Mouse (Mus musculus): ENCODE results near the gene Tomm6.

Gene Tomm6

GRCm38 (mm10) chr17:47688344-47688607, at the start of gene Tomm6:
Tomm6 (minus strand) TSS chr17:47688386.
- in situ Hi-C loops (cut with MboI, MseI) = loop anchor here in 1 of 2 experiments (5.0 kb wide), 1 partner anchor 56 kb away; the partner anchor contains the start of gene Usp49

- in situ Hi-C loops (cut with MboI, MseI) = no loop called here
These were observed 49.3 kb upstream of the Tomm6 start for GRCm38 (mm10) chr17:47737271-47738065.

DNA sequence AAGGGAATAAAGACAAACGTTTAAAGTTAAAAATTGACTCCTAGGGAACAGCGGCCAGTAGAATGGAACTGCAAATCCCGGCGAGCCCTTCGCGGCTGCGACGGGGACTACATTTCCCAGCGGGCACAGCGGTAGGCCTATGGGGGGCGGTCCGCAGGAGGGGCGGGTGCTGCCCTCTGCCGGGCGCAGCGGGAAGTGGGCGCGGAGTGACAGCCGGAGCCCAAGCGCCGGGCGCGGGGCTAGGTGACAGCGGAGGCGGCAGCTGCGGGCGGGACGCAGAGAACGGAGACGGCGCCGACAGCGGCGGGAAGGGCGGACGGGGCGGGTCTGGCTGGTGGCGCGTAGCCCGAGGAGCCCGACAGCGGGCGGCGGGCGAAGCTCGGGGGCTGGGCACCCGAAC, 48.7 kb upstream of the Tomm6 start, which contains the start of gene Tfeb:
Tfeb (plus strand) TSS at position 175 of the 400 bp plus-strand sequence.
- in situ Hi-C loops (cut with MboI, MseI) = no loop called here

- in situ Hi-C loops (cut with MboI, MseI) = no loop called here
These were observed 47.4 kb upstream of the Tomm6 start for GRCm38 (mm10) chr17:47735553-47736100.

DNA sequence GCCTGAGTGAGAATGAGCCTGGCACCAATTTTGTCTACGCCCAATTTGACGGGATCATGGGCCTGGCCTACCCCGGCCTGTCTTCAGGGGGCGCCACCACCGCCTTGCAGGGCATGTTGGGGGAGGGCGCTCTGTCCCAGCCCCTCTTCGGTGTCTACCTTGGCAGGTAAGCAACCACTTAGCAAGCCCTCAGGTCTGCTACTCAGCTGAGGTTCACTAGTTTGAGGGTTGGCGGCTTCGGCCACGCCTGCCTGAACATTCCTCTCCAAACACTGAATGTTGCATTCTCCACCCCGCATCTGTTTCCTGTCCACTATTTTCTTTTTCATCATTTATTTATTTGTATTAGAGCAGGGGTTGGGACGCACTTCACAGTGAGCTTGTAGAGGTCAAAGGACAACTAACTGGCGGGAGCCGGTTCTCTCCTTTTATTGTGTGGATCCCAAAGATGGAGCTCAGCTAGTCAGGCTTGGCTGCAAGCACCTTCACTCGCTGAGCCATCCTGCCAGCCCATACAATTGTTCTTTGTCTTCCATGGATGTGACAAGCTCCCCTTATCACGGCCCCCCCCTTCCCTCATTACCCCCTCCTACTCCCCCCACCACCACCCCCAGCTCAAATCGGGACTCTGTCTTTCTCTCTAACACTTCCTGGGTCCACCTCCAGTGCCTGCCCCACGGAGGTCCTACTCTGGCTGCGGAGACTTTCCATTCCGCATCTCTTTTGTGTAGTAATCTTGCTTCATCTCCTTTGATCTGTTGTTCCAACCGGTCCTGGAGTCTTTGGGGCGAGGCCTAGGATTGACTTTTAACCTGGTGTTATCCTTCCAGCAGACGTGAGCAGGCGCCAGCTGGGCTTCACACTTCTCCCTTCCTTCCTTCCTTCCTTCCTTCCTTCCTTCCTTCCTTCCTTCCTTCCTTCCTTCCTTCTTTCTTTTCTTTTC, 42.7 kb upstream of the Tomm6 start:
- in situ Hi-C loops (cut with MboI, MseI) = no loop called here

GRCm38 (mm10) chr17:47726566-47726965, 38.4 kb upstream of the Tomm6 start, which contains the start of gene Pgc:
Pgc (plus strand) TSS chr17:47726842.
- in situ Hi-C loops (cut with MboI, MseI) = no loop called here

DNA sequence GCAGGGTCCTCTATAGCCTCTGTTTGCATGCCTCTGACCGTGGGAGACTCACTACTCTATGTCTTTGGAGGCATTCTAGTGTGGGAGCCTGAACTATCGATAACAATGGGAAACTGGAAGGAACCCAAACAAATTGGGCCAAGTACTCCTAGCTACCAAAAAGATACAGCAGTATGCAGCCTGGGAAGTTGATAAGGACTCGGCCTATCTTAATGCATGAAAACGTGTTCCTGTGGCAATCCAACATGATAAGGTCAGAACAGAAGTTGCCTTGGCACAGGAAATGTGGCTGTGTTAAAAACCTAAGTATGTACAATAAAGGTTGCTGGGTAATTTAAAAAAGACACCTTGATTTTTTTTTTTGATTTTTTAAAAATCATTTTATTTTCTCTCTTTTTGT, 33.0 kb upstream of the Tomm6 start:
- in situ Hi-C loops (cut with MboI, MseI) = no loop called here

GRCm38 (mm10) chr17:47715037-47715436, 26.9 kb upstream of the Tomm6 start:
- in situ Hi-C loops (cut with MboI, MseI) = no loop called here

DNA sequence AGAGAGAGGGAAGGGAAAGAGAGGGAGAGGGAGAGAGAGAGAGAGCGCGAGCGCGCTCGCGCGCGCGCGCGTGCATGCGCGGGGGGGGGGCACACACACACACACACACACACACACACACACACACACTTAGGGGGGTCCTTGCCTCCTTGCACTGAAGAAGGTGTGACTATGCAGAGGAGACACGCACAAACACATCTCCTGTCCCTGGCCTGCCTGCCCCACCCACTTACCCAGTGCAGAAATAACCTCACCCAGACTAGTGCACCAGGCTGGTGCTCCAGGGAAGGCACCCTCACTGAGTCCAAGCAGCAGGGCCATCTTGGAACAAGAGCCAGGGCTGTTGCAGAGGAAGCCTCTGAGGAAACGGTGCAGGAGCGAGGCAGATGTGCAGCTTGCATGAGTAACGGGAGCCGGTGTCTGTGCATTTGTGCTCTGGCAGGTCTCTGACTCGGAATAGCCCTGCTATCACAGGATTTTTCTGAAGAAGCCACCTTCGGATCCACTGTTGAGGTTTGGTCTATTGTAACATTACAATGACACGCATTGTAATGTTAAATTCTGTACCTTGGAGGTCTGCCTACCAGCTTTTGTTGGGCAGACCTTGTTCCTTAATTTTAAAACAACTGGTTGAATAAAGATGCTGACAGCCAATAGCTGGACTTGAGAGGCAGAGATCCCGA, 24.8 kb upstream of the Tomm6 start:
- in situ Hi-C loops (cut with MboI, MseI) = no loop called here

DNA sequence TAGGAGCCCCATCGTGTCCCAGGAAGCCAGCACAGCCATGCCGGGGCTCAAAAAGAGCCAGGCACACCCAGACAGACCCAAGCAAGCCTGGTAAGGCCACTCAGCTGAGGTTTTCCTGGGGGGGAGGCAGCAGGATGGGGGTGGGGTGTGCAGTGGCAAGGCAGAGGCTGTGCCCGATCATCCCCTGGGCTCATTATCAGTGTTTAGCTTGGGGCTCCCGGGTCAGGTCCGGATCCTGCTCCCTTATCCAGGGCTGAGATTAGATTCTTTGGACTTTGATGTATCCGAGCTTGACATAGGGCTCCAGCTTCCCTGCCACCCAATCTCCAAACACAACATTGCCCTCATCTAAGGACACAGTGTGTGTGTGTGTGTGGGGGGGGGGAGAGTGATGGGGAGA, 23.7 kb upstream of the Tomm6 start:
- in situ Hi-C loops (cut with MboI, MseI) = no loop called here

DNA sequence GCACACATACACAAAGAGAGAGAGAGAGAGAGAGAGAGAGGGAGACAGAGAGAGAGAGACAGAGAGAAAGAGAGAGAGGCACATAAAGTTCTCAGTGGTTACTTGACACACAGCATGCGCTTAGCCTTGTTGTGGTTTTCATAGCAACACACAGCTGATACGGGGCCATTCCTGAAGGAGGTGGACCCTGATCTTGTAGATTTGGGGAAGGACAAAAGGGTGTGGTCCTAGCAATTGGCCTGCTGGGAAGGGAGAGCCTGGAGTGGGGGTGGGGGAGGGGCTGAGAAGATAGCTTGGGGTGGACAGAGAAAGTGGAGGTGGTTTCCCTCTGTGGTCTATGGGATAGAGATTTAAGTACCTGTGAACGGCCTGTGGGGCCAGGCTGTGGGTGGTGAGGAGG, 21.9 kb upstream of the Tomm6 start:
- in situ Hi-C loops (cut with MboI, MseI) = no loop called here

DNA sequence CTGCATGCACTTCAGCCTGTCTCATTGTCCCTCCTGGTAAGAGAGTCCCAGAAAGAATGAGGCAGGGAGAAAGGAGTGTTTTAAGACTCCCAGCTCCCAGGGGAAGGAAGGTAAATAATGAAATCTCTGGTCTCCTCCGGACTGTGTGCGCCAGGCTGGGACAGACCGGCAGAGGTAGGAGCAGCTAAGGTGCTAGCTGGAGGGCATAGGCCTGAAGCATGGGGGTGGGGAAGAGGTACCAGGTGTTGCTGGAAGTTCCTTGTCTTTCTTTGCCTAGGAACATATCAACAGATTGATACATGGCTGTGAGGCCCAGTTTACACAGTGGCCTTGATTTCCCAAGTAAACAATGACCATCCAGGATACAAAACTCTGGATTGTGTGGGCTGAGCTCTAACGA, 20.8 kb upstream of the Tomm6 start:
- in situ Hi-C loops (cut with MboI, MseI) = no loop called here

GRCm38 (mm10) chr17:47707961-47708360, 19.8 kb upstream of the Tomm6 start:
- in situ Hi-C loops (cut with MboI, MseI) = no loop called here

GRCm38 (mm10) chr17:47706196-47706595, 18.0 kb upstream of the Tomm6 start:
- in situ Hi-C loops (cut with MboI, MseI) = no loop called here

GRCm38 (mm10) chr17:47704692-47705091, 16.5 kb upstream of the Tomm6 start:
- in situ Hi-C loops (cut with MboI, MseI) = no loop called here

- in situ Hi-C loops (cut with MboI, MseI) = no loop called here
These were observed 15.4 kb upstream of the Tomm6 start for GRCm38 (mm10) chr17:47703556-47703955.

DNA sequence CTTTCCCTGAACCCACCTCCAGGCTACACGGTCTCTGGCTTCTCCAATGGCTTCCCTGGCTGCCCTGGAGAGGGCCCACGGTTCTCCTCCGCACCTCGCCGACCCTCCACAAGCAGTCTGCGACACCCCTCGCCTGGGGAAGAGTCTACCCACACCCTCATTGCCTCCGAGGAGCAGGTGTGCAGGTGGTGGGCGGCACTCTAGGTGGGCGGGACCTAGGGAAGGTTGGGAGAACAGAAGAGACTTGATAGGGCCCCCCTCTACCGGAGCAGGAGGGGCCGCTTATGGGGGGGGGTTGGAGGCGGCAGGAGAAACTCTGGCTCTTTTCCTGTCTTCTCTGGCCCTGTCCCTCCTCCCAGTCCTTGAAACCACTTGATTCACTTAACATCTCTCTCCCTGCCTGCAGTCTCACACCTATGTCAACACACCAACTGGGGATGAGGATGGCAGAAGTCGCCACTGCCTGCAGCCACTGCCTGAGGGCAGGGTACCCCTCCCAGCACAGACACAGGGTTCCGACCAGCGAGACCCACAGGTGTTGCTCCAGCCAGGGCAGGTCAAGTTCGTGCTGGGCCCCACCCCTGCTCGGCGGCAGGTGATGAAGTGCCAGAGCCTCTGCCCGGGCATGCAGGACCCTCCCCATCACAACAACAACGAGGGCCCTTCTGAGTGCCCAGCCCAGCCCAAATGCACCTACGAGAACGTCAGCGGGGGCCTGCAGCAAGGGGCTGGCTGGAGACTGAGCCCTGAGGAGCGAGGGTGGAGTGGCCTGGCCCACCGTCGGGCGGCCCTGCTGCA, 14.6 kb upstream of the Tomm6 start:
- in situ Hi-C loops (cut with MboI, MseI) = no loop called here

DNA sequence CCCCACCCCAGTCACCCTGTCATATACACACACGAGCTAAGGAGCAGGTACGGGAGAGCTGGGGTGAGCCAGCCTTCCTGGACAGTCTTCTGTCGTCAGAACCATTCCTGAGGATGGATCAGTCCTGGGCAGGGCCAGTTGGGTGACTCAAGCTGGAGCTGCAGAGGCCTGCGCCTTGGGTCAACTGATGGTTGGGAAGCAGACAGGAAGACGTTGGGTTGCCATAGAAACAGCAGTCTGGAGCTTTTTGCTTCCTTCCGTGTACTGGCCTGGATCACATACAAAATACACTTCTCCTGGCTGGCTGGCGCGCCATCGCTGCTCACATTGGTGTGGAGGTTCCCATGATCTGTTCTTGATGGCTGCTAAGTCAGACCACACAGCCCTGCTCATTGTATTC, 13.6 kb upstream of the Tomm6 start:
- in situ Hi-C loops (cut with MboI, MseI) = no loop called here

- in situ Hi-C loops (cut with MboI, MseI) = no loop called here
These were observed 10.9 kb upstream of the Tomm6 start for GRCm38 (mm10) chr17:47699055-47699454.

DNA sequence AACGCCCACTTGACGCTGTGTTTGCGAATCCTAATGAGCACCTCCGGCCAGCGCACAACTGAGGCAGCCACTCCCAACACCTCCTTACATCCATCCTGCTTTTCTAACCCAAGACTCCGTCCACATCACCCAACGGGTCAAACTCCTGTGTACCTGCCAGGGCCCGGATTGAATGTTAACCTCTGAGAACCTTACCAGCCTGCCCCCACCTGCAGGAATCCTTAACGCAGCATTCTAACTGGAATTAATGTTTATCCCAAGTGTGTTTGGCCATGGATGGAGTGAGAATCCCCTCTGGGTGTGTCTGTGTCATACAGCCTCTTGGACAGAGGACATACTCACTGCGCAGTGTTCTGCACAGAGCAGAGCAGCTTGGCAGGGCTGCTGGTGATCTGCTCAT, 10.0 kb upstream of the Tomm6 start:
- in situ Hi-C loops (cut with MboI, MseI) = no loop called here

DNA sequence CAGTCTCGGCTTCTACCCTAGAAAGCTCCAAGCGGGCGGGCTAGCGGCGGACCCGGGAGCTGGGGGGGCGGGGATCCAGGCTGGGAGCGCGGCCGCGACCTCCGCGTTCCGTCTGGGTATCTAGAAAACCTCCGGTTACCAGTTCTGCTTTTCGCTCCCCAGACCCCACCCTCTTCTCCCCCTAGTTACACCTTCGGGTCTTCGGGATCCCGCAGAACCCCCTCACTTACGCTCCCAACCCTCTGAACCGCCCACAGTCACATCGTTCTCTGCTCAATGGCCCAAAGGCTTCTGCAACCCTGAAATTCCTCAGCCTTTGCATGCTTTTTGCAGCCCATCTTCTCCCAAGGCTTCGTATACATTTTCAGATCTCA, 7.1 kb upstream of the Tomm6 start:
- in situ Hi-C loops (cut with MboI, MseI) = no loop called here

Data from T-helper 17 cell (primary cell).